In the genomic region with DNA sequence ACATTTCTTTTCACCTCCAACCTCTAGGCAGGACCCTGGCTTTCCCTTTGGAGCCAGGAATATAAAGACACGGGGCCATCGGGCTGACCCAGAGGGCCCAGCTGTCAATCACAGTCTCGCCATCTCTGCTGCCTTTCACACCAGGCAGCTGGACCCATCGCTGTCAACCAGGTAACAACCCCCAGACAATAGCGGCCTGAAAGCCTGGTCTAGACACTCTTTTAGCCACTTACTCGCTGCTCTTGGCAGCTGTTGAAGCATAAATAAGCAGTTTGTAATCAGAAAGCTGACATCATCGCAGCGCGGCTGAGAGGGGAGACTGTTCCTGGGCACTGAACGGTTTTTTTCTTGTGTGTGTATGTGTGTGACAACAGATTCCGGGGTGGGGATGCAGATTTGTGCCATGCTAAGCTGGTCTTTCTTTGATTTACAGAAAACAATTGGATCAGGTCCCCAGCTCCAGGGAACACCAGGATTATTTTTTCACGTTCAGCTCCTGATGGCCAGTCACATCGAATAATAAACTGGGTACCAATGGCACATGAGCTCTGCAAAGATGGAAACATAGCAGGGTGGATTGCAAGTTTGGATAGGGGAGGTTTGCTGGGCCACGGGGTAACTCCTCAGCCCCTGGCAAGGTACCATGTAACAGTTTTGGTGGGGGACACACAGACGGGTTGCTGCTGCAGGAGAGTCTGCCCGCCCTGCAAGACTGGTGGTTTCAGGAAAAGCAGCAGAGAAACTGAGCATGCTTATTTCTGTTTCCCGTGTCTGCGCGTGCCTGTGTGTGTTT, we compare ENCODE assay signal across 11 mouse cellular contexts.
DNase-seq lines count a peak whose midpoint lies in the region; ATAC-seq lines count a peak whose summit lies in the region.
"Had no signal": no experiment of that assay in that cellular context is flagged by ENCODE, and none has a peak within 500 bp of the region (broad histone marks: within the 10 kb centered on the region; RNA-seq: fewer than 3 reads in every experiment).

No protein-coding gene starts in this region.

- 54% methylated on average over 19 of the region's 19 CpGs for WGBS in kidney, embryonic 16.5 days
- 44% methylated on average over 19 of the region's 19 CpGs for WGBS in embryonic facial prominence, embryonic 13.5 days
- WGBS in hindbrain, embryonic 15.5 days: 15% methylated on average over 19 of the region's 19 CpGs

- DNase-seq in kidney, postnatal 4 days: peak; percentile 11 to 22
- peak; percentile 30 for DNase-seq in neural tube, embryonic 10.5 days (ENCODE audit: extremely low spot score, low spot score)
- no peak for DNase-seq in gastrocnemius, adult 18-20 months (ENCODE audit: low spot score)
- DNase-seq in cerebellum, adult 18-20 months: no peak
- DNase-seq in gastrocnemius, postnatal 10 days: no peak
- DNase-seq: cerebellum, adult 8-10 months; liver, embryonic 13.5 days had no signal

- H3K36me3 ChIP-seq in kidney, embryonic 16.5 days (ENCODE audit: insufficient read depth, low read length): no peaks in the 10 kb centered on the region
- no peaks in the 10 kb centered on the region for H3K36me3 ChIP-seq in embryonic facial prominence, embryonic 13.5 days
- no peaks in the 10 kb centered on the region for H3K36me3 ChIP-seq in hindbrain, embryonic 15.5 days
- H3K36me3 ChIP-seq: heart, embryonic 10.5 days; liver, embryonic 13.5 days had no signal

- H3K27ac ChIP-seq in kidney, embryonic 16.5 days (ENCODE audit: low read length): no peak overlapping the region
- H3K27ac ChIP-seq in embryonic facial prominence, embryonic 13.5 days: no peak overlapping the region
- H3K27ac ChIP-seq in hindbrain, embryonic 15.5 days (replicated peaks): peak overlapping the region; percentile 47
- H3K27ac ChIP-seq: heart, embryonic 10.5 days; liver, embryonic 13.5 days had no signal

- H3K4me1 ChIP-seq in kidney, embryonic 16.5 days (ENCODE audit: insufficient read depth, low read length): peaks cover 17% of the 10 kb centered on the region
- peaks cover 17% of the 10 kb centered on the region for H3K4me1 ChIP-seq in embryonic facial prominence, embryonic 13.5 days
- peaks cover 41% of the 10 kb centered on the region for H3K4me1 ChIP-seq in hindbrain, embryonic 15.5 days (replicated peaks)
- H3K4me1 ChIP-seq: liver, embryonic 13.5 days had no signal

- H3K4me2 ChIP-seq in kidney, embryonic 16.5 days (replicated peaks; ENCODE audit: low read depth, low read length): no peak overlapping the region
- peak overlapping the region; percentile 16; the same call in 1 of the 2 replicates for H3K4me2 ChIP-seq in embryonic facial prominence, embryonic 13.5 days
- peak overlapping the region; percentile 50 for H3K4me2 ChIP-seq in hindbrain, embryonic 15.5 days
- H3K4me2 ChIP-seq: liver, embryonic 13.5 days had no signal

- H3K9ac ChIP-seq in kidney, embryonic 16.5 days (replicated peaks; ENCODE audit: low read length): no peak overlapping the region
- no peak overlapping the region for H3K9ac ChIP-seq in embryonic facial prominence, embryonic 13.5 days
- H3K9ac ChIP-seq in hindbrain, embryonic 15.5 days: no peak overlapping the region; the same call in 1 of the 2 replicates
- H3K9ac ChIP-seq: liver, embryonic 13.5 days had no signal

- H3K9me3 ChIP-seq in kidney, embryonic 16.5 days (ENCODE audit: low read length): no peaks in the 10 kb centered on the region
- H3K9me3 ChIP-seq in embryonic facial prominence, embryonic 13.5 days: no peaks in the 10 kb centered on the region
- H3K9me3 ChIP-seq in hindbrain, embryonic 15.5 days: no peaks in the 10 kb centered on the region
- H3K9me3 ChIP-seq: heart, embryonic 10.5 days; liver, embryonic 13.5 days had no signal

- no peak for ATAC-seq in kidney, embryonic 16.5 days (ENCODE audit: low FRiP score, low TSS enrichment)
- no peak for ATAC-seq in embryonic facial prominence, embryonic 13.5 days (ENCODE audit: insufficient number of reproducible peaks, insufficient read depth, low FRiP score, low TSS enrichment, low read depth)
- ATAC-seq in hindbrain, embryonic 15.5 days (ENCODE audit: low FRiP score, low read depth): peak; percentile 57

- H3K27me3 ChIP-seq in kidney, embryonic 16.5 days (ENCODE audit: insufficient read depth, low read length): no peaks in the 10 kb centered on the region
- H3K27me3 ChIP-seq in embryonic facial prominence, embryonic 13.5 days: peaks cover 4% of the 10 kb centered on the region; the same call in 1 of the 2 replicates
- H3K27me3 ChIP-seq in hindbrain, embryonic 15.5 days: no peaks in the 10 kb centered on the region
- H3K27me3 ChIP-seq: liver, embryonic 13.5 days had no signal

- no peak overlapping the region for H3K4me3 ChIP-seq in kidney, embryonic 16.5 days (ENCODE audit: low read length)
- no peak overlapping the region for H3K4me3 ChIP-seq in embryonic facial prominence, embryonic 13.5 days
- peak overlapping the region; percentile 15 for H3K4me3 ChIP-seq in hindbrain, embryonic 15.5 days
- H3K4me3 ChIP-seq: heart, embryonic 10.5 days; liver, embryonic 13.5 days had no signal

Comparison
In these comparisons a context has a peak if more than half of its experiments do, and no peak if none do; other contexts are left out.
1. DNase-seq: peak in kidney, postnatal 4 days (2 of 2) and neural tube, embryonic 10.5 days (single experiment); none in gastrocnemius, adult 18-20 months (single experiment), cerebellum, adult 18-20 months (0 of 2) and gastrocnemius, postnatal 10 days (single experiment).